Mouse (Mus musculus) heart, adult 2 months (tissue): ENCODE measurements around the gene Agpat2.

Source experiments
- CTCF ChIP-seq: fragments of 200-600 bp; IDR thresholded peaks from 2 replicates; pipeline ENCODE4 v1.8.1; 2022; ENCODE audit warnings: antibody characterized with exemption, mild to moderate bottlenecking, moderate library complexity
- EP300 ChIP-seq: fragments of 200-500 bp; IDR thresholded peaks from 2 replicates; pipeline ENCODE4 v1.6.1; 2011; ENCODE audit warnings: low read depth, low read length, control low read depth; ENCODE audit not compliant: insufficient read depth
- POLR2A ChIP-seq: fragments of 200-500 bp; IDR thresholded peaks from 2 replicates; pipeline ENCODE4 v1.6.1; 2011; ENCODE audit warnings: mild to moderate bottlenecking, low read depth, low read length, control low read depth; ENCODE audit not compliant: insufficient read depth

GRCm38 (mm10) chr2:26588573-26588972 lies 15.6 kb downstream of the Agpat2 start:
- TF ChIP-seq POLR2A (no peak; the same call in 1 of the 2 replicates), CTCF (no peak), EP300 (no peak)
